Mouse (Mus musculus) liver, adult 2 months (tissue): Measurements from ENCODE around the gene Kcng4.

Source experiments
- CTCF ChIP-seq: fragments of 200-500 bp; IDR thresholded peaks from 2 replicates; pipeline ENCODE4 v1.5.1; 2011; ENCODE audit warnings: low read depth, low read length, control low read depth
- POLR2A ChIP-seq: fragments of 200-500 bp; IDR thresholded peaks from 2 replicates; pipeline ENCODE4 v1.6.1; 2011; ENCODE audit warnings: low read length, control low read depth; ENCODE audit not compliant: insufficient read depth; ENCODE audit errors: extremely low read depth

DNA sequence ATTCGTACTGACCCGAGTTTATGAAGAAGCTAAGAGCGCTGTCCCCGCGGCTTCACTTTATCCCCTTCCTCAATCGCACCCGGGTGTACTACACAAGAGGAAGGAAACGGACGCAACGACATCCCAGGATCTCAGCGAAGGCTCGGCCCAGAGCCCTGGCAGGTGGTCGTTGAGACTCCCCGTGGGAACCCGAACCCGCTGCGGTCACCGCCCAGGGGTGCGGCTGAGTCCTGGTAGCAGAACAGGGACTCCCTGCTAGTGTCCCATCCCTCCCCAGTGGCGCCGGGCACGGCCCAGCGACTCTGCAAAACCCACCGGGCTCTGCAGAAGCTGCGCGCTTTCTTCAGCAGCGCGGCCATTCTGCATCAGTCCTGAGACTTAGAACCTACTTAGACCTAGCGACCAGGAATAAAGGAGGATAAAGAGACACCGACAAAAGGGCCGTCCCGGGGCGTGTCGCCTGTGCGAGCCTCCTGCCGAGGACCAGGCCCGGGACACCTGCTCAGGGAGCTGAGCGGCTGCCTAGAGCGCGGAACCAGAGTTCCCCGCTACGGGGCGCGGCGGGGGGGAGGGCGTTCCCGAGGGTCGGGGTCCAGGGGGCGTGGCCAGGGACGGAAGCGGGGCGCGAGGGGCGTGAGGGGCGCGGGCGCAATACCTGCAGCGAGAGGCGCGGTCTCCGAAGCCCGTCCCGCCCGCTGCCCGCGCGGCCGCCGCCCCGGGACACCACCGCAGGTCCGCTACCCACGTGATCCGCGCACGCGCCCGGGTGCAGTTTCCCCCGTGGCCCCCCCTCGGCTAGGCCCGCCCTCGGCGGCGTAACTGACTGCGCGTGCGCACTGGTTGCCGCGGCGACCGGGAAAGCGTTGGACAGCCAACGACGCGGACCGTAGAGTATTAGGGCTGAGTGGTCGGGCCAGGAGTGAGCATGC is 60.8 kb downstream of the Kcng4 start, which contains the start of the genes Hsdl1 and Dnaaf1:
- TF ChIP-seq CTCF (no peak; the same call in 1 of the 2 replicates), POLR2A (peak; percentile 35; the same call in 1 of the 2 replicates)
